Mouse (Mus musculus) hindbrain, embryonic 11.5 days (tissue): ENCODE results near the gene Rpl11. TPM values are rescaled to one million over a fixed set of nuclear protein-coding genes. Genes with fewer than 3 reads are reported as not detected.

Experiments
- ATAC-seq: fragments of 200-750 bp; cut with Nextera tagmentation; 2 replicates; pipeline ENCODE4 v1.8.0; 2017; ENCODE audit warnings: mild to moderate bottlenecking, moderate TSS enrichment, moderate library complexity; ENCODE audit not compliant: low FRiP score
- DNase-seq: peaks from one replicate; pipeline ENCODE4 v3.0.0-alpha.2; 2015; ENCODE audit warnings: low spot score
- H3K27ac ChIP-seq: fragments of 300-500 bp; sonication (generic); 2 replicates; pipeline ENCODE4 v1.5.1; 2014; ENCODE audit warnings: mild to moderate bottlenecking, low read depth, low read length
- H3K27me3 ChIP-seq: fragments of 300-500 bp; sonication (generic); 2 replicates; pipeline ENCODE4 v1.6.1; 2014; ENCODE audit warnings: mild to moderate bottlenecking, low read length, moderate library complexity, mixed read lengths; ENCODE audit not compliant: control insufficient read depth, insufficient read depth
- H3K36me3 ChIP-seq: fragments of 300-500 bp; sonication (generic); 2 replicates; pipeline ENCODE4 v1.6.1; 2014; ENCODE audit warnings: mild to moderate bottlenecking, low read length, moderate library complexity, mixed read lengths; ENCODE audit not compliant: control insufficient read depth, insufficient read depth
- H3K4me1 ChIP-seq: fragments of 300-500 bp; sonication (generic); replicated peaks from 2 replicates; pipeline ENCODE4 v1.6.1; 2014; ENCODE audit warnings: low read length, mixed read lengths; ENCODE audit not compliant: control insufficient read depth, insufficient read depth
- H3K4me2 ChIP-seq: fragments of 300-500 bp; sonication (generic); replicated peaks from 2 replicates; pipeline ENCODE4 v1.6.1; 2014; ENCODE audit warnings: mild to moderate bottlenecking, low read depth, low read length
- H3K4me3 ChIP-seq: fragments of 300-500 bp; sonication (generic); 2 replicates; pipeline ENCODE4 v1.5.1; 2014; ENCODE audit warnings: low read depth, low read length
- H3K9ac ChIP-seq: fragments of 300-500 bp; sonication (generic); 2 replicates; pipeline ENCODE4 v1.6.1; 2014; ENCODE audit warnings: low read depth, low read length
- H3K9me3 ChIP-seq: fragments of 300-500 bp; sonication (generic); 2 replicates; pipeline ENCODE4 v1.6.1; 2016; ENCODE audit warnings: low read length; ENCODE audit not compliant: control insufficient read depth
- WGBS: fragments of 180-500 bp; shearing (Covaris S2); extraction: QIAGEN DNeasy Blood & Tissue Kit; methylation state at CpG from one replicate; pipeline ENCODE4 v1.1.7; 2014; 5-methylcytosine and 5-hydroxymethylcytosine counted together
- polyA plus RNA-seq: library from polyadenylated mRNA; unstranded; fragments of >200 nt; fragmentation: Nextera tagmentation; extraction: Ambion mirVana; gene quantifications from 2 replicates; pipeline ENCODE4 v1.2.1, GENCODE M21; 2014

Rpl11 gene
- polyA plus RNA-seq, 1 experiment from 2014 or later, result 354 TPM

DNA sequence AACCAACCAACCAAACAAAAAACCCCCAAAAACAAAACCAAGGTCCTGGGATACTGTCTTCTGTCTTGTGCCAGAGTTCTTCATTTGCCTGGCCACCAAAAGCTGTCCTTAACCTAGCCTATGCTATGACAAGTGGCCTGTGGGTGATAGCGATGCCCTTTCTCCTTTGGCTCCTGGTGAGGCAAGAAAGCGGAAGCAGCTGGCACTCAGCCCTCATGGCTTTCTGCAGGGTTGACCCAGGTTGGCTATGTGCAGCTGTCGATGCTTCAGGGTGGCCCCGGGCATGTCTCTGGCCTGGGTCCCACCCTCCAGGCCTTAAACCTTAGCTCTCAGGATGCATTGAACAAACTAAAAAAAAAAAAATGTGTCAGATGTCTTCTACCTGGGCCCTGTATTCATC is 38.1 kb upstream of the Rpl11 start:
- H3K4me1 ChIP-seq, result no peaks in the 10 kb centered on the region; the same call in 1 of the 2 replicates
- no peaks in the 10 kb centered on the region for H3K27me3 ChIP-seq
- no peak overlapping the region for H3K27ac ChIP-seq
- DNase-seq, result no peak
- H3K4me2 ChIP-seq, result no peak overlapping the region
- no peaks in the 10 kb centered on the region for H3K36me3 ChIP-seq
- H3K9ac ChIP-seq, result no peak overlapping the region
- WGBS, result 100% methylated on average over 4 of the region's 4 CpGs
- H3K4me3 ChIP-seq, result no peak overlapping the region
- ATAC-seq, result no peak
- H3K9me3 ChIP-seq, result no peaks in the 10 kb centered on the region

DNA sequence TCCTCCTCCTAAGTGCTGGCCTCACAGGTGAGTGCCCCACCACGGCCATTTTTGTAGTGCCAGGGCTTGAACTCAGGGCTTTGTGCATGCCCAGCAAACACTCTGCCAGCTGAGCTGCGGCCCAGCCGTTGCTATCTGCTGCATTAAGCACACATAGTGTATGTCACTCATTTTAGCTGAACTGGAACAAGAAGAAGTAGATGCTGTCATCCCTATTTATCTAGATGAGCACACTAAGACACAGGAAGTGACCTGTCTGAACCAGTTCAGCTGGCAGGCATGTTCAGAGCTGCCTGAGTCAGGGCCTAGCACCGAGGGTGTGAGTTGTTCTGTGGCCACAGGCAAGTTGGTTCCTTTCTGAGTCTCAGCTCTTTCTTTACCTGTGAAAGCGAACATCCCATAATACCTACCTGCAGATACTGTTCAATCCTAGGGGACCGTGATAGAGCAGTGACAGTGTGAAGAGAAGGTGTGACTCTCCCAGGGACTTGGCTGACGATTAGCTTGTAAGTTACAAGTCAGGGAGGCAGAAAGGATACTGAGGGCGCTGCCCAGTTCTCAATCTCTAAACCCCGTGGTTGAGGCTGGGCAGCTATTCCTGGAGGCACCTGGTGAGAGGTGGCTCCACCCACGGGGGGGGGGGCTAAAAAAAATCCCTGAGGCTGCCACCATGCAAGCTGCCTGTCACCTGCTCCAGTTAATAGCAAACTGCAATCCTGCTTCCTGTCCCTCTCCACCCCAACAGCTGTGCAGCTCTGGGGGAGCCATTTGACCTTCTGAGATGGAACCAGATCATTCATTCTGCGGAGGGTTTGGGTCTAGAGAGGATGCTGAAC is 36.7 kb upstream of the Rpl11 start:
- 64% methylated on average over 11 of the region's 11 CpGs for WGBS
- Histone ChIP-seq H3K4me1 (no peaks in the 10 kb centered on the region), H3K36me3 (no peaks in the 10 kb centered on the region), H3K9ac (no peak overlapping the region), H3K4me2 (no peak overlapping the region), H3K27me3 (no peaks in the 10 kb centered on the region), H3K9me3 (no peaks in the 10 kb centered on the region), H3K27ac (no peak overlapping the region), H3K4me3 (no peak overlapping the region)
- ATAC-seq (no peak), DNase-seq (no peak)

DNA sequence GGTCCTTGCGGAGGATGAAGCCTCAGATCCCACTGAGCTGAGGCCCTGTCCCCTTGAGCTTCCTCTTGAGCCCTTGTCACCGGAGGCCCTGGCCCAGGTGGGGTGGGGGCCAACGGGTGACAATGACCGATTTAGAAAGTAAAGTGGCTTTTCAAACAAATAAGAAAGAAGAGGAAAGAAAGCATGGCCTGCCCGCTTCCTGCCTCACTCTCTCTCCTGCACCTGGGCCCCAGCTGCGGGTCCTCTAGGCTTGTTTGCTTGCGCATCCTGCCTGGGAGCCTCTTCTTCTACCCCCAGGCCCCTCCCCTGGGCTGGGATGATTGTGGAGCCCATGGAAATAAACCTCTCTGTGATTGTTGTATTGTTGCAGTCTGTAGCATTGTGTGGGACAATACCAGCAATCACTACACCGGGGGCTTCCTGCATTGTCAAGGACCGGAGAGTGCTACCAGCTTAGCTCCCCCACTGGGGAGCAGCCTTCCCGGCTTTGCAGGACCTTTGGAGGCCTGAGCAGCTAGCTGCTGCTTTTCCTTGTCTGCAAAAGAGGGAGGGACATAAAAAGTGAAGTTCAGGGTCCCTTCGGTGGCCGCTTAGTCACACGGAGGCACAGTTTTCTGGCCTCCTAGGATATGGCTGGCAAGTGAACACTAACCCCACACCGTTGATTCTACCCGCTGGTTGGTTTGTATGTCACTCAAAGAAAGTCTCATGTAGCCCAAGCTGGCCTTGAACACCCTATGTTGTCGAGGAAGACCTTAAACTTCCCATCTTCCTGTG is 35.9 kb upstream of the Rpl11 start:
- Histone ChIP-seq H3K4me2 (0 out of 2 replicates have a peak overlapping the region, but pooled peaks have one; percentile 1), H3K36me3 (no peaks in the 10 kb centered on the region), H3K9me3 (no peaks in the 10 kb centered on the region), H3K27ac (no peak overlapping the region), H3K4me3 (no peak overlapping the region), H3K9ac (peak overlapping the region; percentile 34; the same call in 1 of the 2 replicates), H3K4me1 (no peaks in the 10 kb centered on the region), H3K27me3 (no peaks in the 10 kb centered on the region)
- 34% methylated on average over 16 of the region's 16 CpGs for WGBS
- ATAC-seq (no peak), DNase-seq (no peak)

DNA sequence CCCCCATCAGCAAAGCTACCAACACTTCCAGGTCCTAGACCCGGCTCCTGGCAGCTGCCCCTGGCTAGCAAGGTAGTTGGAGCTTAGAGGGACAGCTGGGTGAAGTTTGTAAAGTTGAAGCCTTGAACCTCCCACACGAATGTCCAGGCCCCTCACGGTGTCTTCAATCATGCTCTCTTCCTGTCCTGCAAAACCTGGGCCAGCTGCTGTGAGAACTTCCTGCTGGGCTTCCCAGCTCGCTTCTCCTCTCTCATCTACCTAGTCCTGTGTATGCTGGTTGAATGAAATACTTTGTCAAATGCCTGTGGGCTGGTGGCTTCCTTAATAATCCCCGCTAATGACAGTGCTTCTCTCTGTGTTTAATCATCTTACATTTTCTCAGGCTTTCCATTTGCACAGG is 35.1 kb upstream of the Rpl11 start:
- H3K27ac ChIP-seq, result no peak overlapping the region
- H3K9me3 ChIP-seq, result no peaks in the 10 kb centered on the region
- H3K9ac ChIP-seq, result no peak overlapping the region
- H3K27me3 ChIP-seq, result no peaks in the 10 kb centered on the region
- no peaks in the 10 kb centered on the region for H3K4me1 ChIP-seq
- 78% methylated on average over 5 of the region's 5 CpGs for WGBS
- ATAC-seq (no peak), DNase-seq (no peak)
- H3K4me3 ChIP-seq, result no peak overlapping the region
- H3K36me3 ChIP-seq, result no peaks in the 10 kb centered on the region
- H3K4me2 ChIP-seq, result no peak overlapping the region

DNA sequence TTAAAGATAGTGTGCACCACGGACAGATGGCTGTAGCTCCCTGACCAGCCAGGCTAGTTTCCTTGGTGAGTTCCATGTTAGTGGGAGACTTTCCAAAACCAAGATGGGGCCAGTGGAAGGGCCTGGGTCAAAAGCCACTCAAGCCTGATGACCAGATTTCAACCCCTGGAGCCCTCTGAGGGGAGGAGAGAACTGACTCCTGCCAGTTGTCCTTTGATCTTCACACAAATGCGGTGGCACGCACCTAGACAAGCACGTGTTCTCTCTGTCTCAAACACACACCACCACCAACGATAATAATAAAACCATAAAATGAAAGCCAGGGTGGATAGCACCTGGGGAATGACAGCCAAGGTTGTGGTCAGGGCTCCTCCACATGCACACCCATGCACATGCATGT is 34.0 kb upstream of the Rpl11 start:
- Histone ChIP-seq H3K9me3 (no peaks in the 10 kb centered on the region), H3K4me3 (no peak overlapping the region)

DNA sequence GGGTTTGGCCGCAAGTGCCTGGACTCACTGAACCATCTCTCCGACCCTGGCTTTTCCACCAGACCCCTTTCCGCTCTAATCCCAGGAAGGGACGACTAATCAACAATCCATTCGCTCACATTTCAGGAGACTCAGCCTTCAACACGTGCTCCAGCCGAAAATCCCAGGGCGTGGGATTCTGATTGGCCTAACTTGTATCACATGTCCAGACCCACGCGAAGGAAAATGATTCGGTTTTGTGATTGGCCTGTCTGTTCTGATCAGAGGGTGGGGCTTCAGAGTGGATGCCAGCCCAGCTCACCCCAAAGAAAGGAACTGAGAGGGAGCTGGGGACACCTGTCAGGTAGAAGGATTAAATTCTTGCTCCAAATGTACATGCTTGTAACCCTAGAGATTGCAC is 31.6 kb upstream of the Rpl11 start:
- H3K4me2 ChIP-seq, result no peak overlapping the region
- no peak for DNase-seq
- H3K4me1 ChIP-seq, result no peaks in the 10 kb centered on the region
- no peak overlapping the region for H3K9ac ChIP-seq
- no peak for ATAC-seq
- peaks cover 24% of the 10 kb centered on the region for H3K27me3 ChIP-seq
- no peaks in the 10 kb centered on the region for H3K9me3 ChIP-seq
- H3K4me3 ChIP-seq, result no peak overlapping the region
- WGBS, result 94% methylated on average over 11 of the region's 11 CpGs
- H3K36me3 ChIP-seq, result no peaks in the 10 kb centered on the region
- no peak overlapping the region for H3K27ac ChIP-seq

More for the DNA sequence above, 34.0 kb upstream of the Rpl11 start:
- no peaks in the 10 kb centered on the region for H3K36me3 ChIP-seq
- H3K9ac ChIP-seq, result no peak overlapping the region
- no peak for DNase-seq
- 93% methylated on average over 5 of the region's 5 CpGs for WGBS
- H3K27me3 ChIP-seq, result peaks cover 2% of the 10 kb centered on the region; the same call in 1 of the 2 replicates
- H3K4me1 ChIP-seq, result no peaks in the 10 kb centered on the region
- H3K27ac ChIP-seq, result no peak overlapping the region
- no peak for ATAC-seq
- H3K4me2 ChIP-seq, result no peak overlapping the region

DNA sequence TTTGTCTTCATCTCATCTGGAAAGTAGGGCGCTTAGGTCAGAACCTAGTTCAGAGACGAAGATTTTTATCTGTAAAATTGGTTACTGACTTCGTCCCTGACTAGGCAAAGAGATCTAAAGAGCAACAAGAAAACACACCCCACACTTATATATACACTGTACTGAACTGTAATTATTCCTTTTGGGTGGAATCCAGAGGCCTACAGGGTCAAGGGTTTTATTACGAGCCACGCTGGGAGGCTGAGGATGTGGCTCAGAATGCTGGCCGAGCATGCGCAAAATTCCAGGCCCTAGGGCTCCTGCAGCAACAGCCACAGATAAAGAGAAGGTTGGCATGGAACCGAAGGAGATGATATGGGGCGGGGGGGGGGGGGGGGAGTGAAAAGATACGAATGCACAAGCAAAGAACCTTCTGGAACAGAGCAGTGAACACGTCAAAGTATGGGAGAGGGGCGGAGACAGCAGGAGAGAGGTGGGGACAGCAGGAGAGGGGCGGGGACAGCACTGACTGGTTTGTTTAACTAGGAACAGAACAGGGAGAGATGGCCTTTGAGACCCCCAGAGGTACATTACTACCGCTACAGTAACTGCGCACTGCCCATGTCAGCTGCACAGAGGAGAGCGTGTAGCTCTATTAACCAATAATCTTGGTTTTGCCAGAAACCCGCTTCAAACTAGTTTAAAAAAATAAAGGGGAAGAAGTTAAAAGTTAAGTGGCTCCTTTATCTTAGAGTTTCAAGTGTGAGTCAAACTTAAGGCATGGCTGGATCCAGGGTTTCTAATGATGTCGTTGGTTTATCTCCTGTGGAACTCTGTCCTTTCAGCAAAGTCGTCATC is 30.3 kb upstream of the Rpl11 start:
- H3K27me3 ChIP-seq, result peaks cover 24% of the 10 kb centered on the region
- H3K4me2 ChIP-seq, result no peak overlapping the region
- H3K9ac ChIP-seq, result no peak overlapping the region
- H3K9me3 ChIP-seq, result no peaks in the 10 kb centered on the region
- 84% methylated on average over 18 of the region's 19 CpGs for WGBS
- DNase-seq, result no peak
- no peaks in the 10 kb centered on the region for H3K36me3 ChIP-seq
- no peak for ATAC-seq
- H3K4me1 ChIP-seq, result no peaks in the 10 kb centered on the region
- H3K4me3 ChIP-seq, result no peak overlapping the region
- H3K27ac ChIP-seq, result no peak overlapping the region

DNA sequence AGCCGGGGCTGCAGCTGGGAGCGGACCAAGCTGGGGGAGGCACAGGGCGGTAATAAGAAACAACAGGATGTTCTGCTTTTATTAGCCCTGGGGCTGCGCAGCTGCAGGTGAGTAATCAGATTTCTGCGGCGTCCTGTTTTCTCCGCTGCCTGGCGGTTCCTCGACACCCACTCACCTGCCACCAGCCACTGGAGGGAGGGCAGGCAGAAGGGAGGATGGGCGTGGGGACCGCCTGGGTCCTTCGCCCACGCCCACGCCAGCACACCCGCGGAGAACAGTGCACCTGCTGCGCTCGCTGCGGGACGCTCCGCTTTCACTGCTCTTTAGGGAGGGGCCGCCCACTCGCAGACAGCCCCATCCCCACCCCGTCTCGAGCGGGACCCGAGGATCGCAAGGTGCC is 28.5 kb upstream of the Rpl11 start:
- H3K36me3 ChIP-seq, result no peaks in the 10 kb centered on the region
- peak overlapping the region; percentile 8; the same call in 1 of the 2 replicates for H3K4me3 ChIP-seq
- peak overlapping the region; percentile 31 for H3K4me2 ChIP-seq
- DNase-seq (no peak), ATAC-seq (no peak)
- H3K9me3 ChIP-seq, result no peaks in the 10 kb centered on the region
- H3K27ac ChIP-seq, result no peak overlapping the region
- H3K4me1 ChIP-seq, result no peaks in the 10 kb centered on the region
- WGBS, result 7% methylated on average over 25 of the region's 28 CpGs
- 0 out of 2 replicates have a peak overlapping the region, but pooled peaks have one; percentile 31 for H3K9ac ChIP-seq
- peaks cover 24% of the 10 kb centered on the region for H3K27me3 ChIP-seq
